Mouse (Mus musculus): ENCODE data around the gene AC140267.1.
A peak's percentile ranks its signal among the peaks of the same experiment; 100 is the strongest.

AC140267.1 gene

GRCm38 (mm10) chr15:80228071-80228800, 7.4 kb upstream of the AC140267.1 start:
- no peak for DNase-seq (ENCODE audit: low spot score in 2 of 2)

GRCm38 (mm10) chr15:80232331-80232730, 3.3 kb upstream of the AC140267.1 start:
- no peak for DNase-seq (ENCODE audit: low spot score in 2 of 2)

GRCm38 (mm10) chr15:80233053-80233452, 2.6 kb upstream of the AC140267.1 start:
- DNase-seq (ENCODE audit: low spot score in 2 of 2), result no peak

GRCm38 (mm10) chr15:80233733-80234509, 1.7 kb upstream of the AC140267.1 start, which contains the start of gene Mief1:
Mief1 (plus strand) TSS chr15:80234018.
- peak; percentile 95 to 99 for DNase-seq (ENCODE audit: low spot score in 2 of 2)

- DNase-seq (ENCODE audit: low spot score in 2 of 2), result no peak
Observed at GRCm38 (mm10) chr15:80248135-80248534, 12.5 kb downstream of the AC140267.1 start.

- DNase-seq (ENCODE audit: low spot score in 2 of 2), result no peak
Observed at GRCm38 (mm10) chr15:80248596-80248995, 13.0 kb downstream of the AC140267.1 start.

- DNase-seq (ENCODE audit: low spot score in 2 of 2), result no peak
Observed at GRCm38 (mm10) chr15:80249672-80250071, 14.0 kb downstream of the AC140267.1 start.

- no peak for DNase-seq (ENCODE audit: low spot score in 2 of 2)
Observed at GRCm38 (mm10) chr15:80250586-80250985, 15.0 kb downstream of the AC140267.1 start.

- DNase-seq (ENCODE audit: low spot score in 2 of 2), result no peak
Observed at GRCm38 (mm10) chr15:80253530-80253929, 17.9 kb downstream of the AC140267.1 start.

- peak in 1 of 2 experiments; percentile 47 for DNase-seq (ENCODE audit: low spot score in 2 of 2)
Observed at GRCm38 (mm10) chr15:80254207-80254606, 18.6 kb downstream of the AC140267.1 start.

- peak; percentile 98 for DNase-seq (ENCODE audit: low spot score in 2 of 2)
Observed at GRCm38 (mm10) chr15:80254847-80255645, 19.4 kb downstream of the AC140267.1 start, which contains the start of gene Atf4. Atf4 (plus strand) TSS chr15:80255184.

- DNase-seq (ENCODE audit: low spot score in 2 of 2), result peak in 1 of 2 experiments; percentile 63
Observed at GRCm38 (mm10) chr15:80255646-80256121, 20.0 kb downstream of the AC140267.1 start.

- DNase-seq (ENCODE audit: low spot score in 2 of 2), result no peak
Observed at GRCm38 (mm10) chr15:80256242-80256641, 20.6 kb downstream of the AC140267.1 start.

GRCm38 (mm10) chr15:80256656-80257601, 21.3 kb downstream of the AC140267.1 start:
- no peak for DNase-seq (ENCODE audit: low spot score in 2 of 2)

GRCm38 (mm10) chr15:80257602-80258239, 22.1 kb downstream of the AC140267.1 start:
- DNase-seq (ENCODE audit: low spot score in 2 of 2), result no peak

- DNase-seq (ENCODE audit: low spot score in 2 of 2), result peak in 1 of 2 experiments; percentile 34
Observed at GRCm38 (mm10) chr15:80258240-80259170, 22.9 kb downstream of the AC140267.1 start.

GRCm38 (mm10) chr15:80259406-80260045, 23.9 kb downstream of the AC140267.1 start:
- no peak for DNase-seq (ENCODE audit: low spot score in 2 of 2)

- DNase-seq (ENCODE audit: low spot score in 2 of 2), result peak; percentile 86 to 89
Observed at GRCm38 (mm10) chr15:80260677-80261076, 25.0 kb downstream of the AC140267.1 start.

All from right cerebral cortex, adult 2 months (tissue).